Mouse (Mus musculus) forebrain, embryonic 11.5 days (tissue): ENCODE results near the gene Gsn. TPM values are rescaled to one million over a fixed set of nuclear protein-coding genes. Genes with fewer than 3 reads are reported as not detected.

Experiments used
- ATAC-seq: fragments of 200-750 bp; cut with Nextera tagmentation; replicated peaks from 2 replicates; pipeline ENCODE4 v1.8.0; 2017; ENCODE audit warnings: moderate TSS enrichment; ENCODE audit not compliant: low FRiP score
- DNase-seq: peaks from one replicate; pipeline ENCODE4 v3.0.0-alpha.2; 2017; ENCODE audit warnings: low spot score
- H3K27ac ChIP-seq: fragments of 300-500 bp; sonication (generic); 2 replicates; pipeline ENCODE4 v1.5.1; 2014; ENCODE audit warnings: low read depth, low read length
- H3K27me3 ChIP-seq: fragments of 300-500 bp; sonication (generic); 2 replicates; pipeline ENCODE4 v1.6.1; 2014; ENCODE audit warnings: mild to moderate bottlenecking, low read length, mixed read lengths; ENCODE audit not compliant: control insufficient read depth, insufficient read depth
- H3K36me3 ChIP-seq: fragments of 300-500 bp; sonication (generic); 2 replicates; pipeline ENCODE4 v1.6.1; 2014; ENCODE audit warnings: mild to moderate bottlenecking, low read length, moderate library complexity, mixed read lengths; ENCODE audit not compliant: control insufficient read depth, insufficient read depth
- H3K4me1 ChIP-seq: fragments of 300-500 bp; sonication (generic); replicated peaks from 2 replicates; pipeline ENCODE4 v1.6.1; 2014; ENCODE audit warnings: low read length, mixed read lengths; ENCODE audit not compliant: control insufficient read depth, insufficient read depth
- H3K4me2 ChIP-seq: fragments of 300-500 bp; sonication (generic); 2 replicates; pipeline ENCODE4 v1.6.1; 2014; ENCODE audit warnings: low read depth, mild to moderate bottlenecking, low read length, moderate library complexity, mixed read lengths; ENCODE audit not compliant: severe bottlenecking
- H3K4me3 ChIP-seq: fragments of 300-500 bp; sonication (generic); 2 replicates; pipeline ENCODE4 v1.5.1; 2014; ENCODE audit warnings: low read depth, low read length
- H3K9ac ChIP-seq: fragments of 300-500 bp; sonication (generic); 2 replicates; pipeline ENCODE4 v1.6.1; 2014; ENCODE audit warnings: low read length
- H3K9me3 ChIP-seq: fragments of 300-500 bp; sonication (generic); 2 replicates; pipeline ENCODE4 v1.6.1; 2016; ENCODE audit warnings: low read length, mixed read lengths; ENCODE audit not compliant: control insufficient read depth
- WGBS: fragments of 180-500 bp; shearing (Covaris S2); extraction: QIAGEN DNeasy Blood & Tissue Kit; methylation state at CpG from one replicate; pipeline ENCODE4 v1.1.7; 2014; 5-methylcytosine and 5-hydroxymethylcytosine counted together
- polyA plus RNA-seq: library from polyadenylated mRNA; unstranded; fragments of >200 nt; fragmentation: Nextera tagmentation; extraction: Ambion mirVana; gene quantifications from 2 replicates; pipeline ENCODE4 v1.2.1, GENCODE M21; 2014

Gene Gsn
- polyA plus RNA-seq, 1 experiment from 2014 or later = 28.0 TPM

DNA sequence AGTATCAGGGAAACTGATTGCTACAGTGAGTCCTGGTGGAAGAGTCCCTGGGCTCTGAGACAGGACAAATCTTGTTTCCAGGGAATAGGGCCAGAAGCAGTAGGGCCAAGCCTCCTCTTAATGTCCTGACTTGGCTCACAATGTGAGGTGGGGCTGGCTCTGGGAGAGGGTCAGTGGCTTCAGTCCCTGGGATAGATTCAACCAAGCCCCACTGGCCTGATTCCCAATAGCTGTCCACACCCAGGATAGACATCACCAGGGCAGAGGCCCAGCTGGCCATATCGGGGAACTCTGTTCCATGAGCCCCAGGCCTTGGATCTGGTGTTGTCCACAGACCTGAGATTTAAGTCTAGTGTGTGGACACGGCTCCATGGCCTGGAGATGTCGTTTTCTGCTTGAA is 21.5 kb downstream of the Gsn start:
- no peak overlapping the region for H3K27ac ChIP-seq
- DNase-seq (no peak), ATAC-seq (no peak)
- H3K27me3 ChIP-seq = peaks cover 10% of the 10 kb centered on the region
- no peaks in the 10 kb centered on the region for H3K9me3 ChIP-seq
- H3K4me3 ChIP-seq = no peak overlapping the region
- H3K36me3 ChIP-seq = no peaks in the 10 kb centered on the region
- no peak overlapping the region; the same call in 1 of the 2 replicates for H3K9ac ChIP-seq
- no peaks in the 10 kb centered on the region for H3K4me1 ChIP-seq
- no peak overlapping the region for H3K4me2 ChIP-seq
- WGBS = 75% methylated on average over 3 of the region's 3 CpGs

DNA sequence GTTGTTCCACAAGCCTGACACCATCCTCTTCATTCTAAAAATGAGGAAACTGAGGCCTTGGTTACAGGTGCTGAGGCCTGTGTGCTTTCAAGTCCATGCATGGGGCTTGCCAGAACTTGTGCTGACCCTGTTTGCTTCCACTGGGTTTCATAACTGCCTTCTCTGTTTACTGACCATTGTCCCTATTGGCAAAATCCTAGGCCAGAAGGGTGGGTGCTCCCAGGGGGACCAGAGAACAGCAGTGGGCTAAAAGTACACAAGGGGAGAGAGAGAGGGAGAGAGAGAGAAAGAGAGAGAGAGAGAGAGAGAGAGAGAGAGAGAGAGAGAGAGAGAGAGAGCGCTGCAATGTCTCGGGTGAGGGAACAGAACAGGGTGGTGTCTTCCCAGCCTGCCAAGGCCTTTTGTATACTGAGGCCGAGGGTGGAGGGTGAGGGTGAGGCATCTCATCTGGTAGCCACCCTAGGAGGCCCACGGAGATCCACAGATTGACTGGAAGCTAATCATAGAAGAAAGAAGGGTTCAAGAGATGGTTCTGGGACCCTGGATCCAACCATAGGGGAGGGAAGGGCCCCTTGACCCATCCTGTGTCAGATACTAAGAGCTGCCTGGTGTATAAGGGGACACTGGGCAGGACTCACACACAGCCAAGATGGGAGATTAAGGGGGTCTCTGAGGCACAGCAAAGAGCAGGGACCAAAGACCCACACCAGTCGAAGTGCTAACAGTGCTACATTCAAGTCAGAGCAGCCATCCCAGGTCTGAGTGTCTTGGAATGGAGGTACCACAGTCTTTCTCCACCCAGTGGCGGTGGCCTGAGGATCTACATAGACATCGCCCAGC is 22.4 kb downstream of the Gsn start:
- Histone ChIP-seq H3K9ac (no peak overlapping the region), H3K9me3 (no peaks in the 10 kb centered on the region), H3K27ac (no peak overlapping the region), H3K36me3 (no peaks in the 10 kb centered on the region), H3K4me3 (no peak overlapping the region), H3K4me2 (no peak overlapping the region), H3K27me3 (peaks cover 18% of the 10 kb centered on the region), H3K4me1 (no peaks in the 10 kb centered on the region)
- 76% methylated on average over 7 of the region's 7 CpGs for WGBS
- no peak for DNase-seq
- no peak for ATAC-seq

DNA sequence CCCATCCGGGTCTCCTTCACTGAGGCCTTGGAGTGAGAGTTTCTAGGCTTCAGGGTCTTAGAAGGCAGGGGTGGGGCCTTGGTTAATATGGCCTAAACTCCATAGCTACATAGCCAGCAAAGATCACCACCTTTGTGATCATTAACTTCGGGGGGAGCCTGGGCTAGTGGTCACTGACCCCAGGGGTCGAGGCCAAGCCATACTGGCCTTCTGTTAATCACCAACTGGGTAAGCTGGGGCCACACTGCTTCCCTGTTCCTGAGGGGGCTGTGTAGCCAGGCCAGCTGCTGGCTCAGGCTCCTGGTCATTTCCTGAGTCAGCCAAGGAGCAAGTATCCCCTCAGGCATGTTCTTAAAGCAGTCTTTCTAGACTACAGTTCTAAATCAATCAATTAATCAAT is 23.8 kb downstream of the Gsn start:
- 76% methylated on average over 3 of the region's 3 CpGs for WGBS
- no peak for DNase-seq
- Histone ChIP-seq H3K4me3 (no peak overlapping the region), H3K9me3 (no peaks in the 10 kb centered on the region), H3K9ac (no peak overlapping the region), H3K27ac (no peak overlapping the region), H3K36me3 (no peaks in the 10 kb centered on the region), H3K4me2 (no peak overlapping the region), H3K4me1 (no peaks in the 10 kb centered on the region), H3K27me3 (peaks cover 18% of the 10 kb centered on the region)
- no peak for ATAC-seq

DNA sequence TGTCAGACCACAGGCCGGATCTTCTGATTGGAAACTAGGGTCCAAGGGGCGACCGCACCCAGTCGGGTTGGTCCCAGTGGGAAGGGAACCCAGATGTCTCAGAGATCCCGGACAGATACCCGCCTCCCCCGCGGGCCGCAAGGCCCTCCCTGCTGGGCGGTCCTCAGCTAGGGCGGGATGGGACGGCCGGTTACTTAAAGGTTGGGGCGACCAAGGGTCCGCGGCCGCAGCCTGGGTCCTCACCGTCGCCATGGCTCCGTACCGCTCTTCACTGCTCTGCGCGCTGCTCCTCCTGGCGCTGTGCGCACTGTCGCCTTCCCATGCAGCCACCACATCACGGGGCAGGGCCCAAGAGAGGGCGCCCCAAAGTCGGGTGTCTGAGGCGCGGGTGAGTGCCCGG is 26.0 kb downstream of the Gsn start:
- WGBS = 3% methylated on average over 32 of the region's 32 CpGs
- Histone ChIP-seq H3K9ac (no peak overlapping the region), H3K9me3 (no peaks in the 10 kb centered on the region), H3K27ac (no peak overlapping the region), H3K27me3 (peaks cover 18% of the 10 kb centered on the region), H3K36me3 (no peaks in the 10 kb centered on the region), H3K4me2 (peak overlapping the region; percentile 56), H3K4me3 (peak overlapping the region; percentile 26), H3K4me1 (no peaks in the 10 kb centered on the region)
- DNase-seq (peak; percentile 64), ATAC-seq (0 out of 2 replicates have a peak, but pooled peaks have one; percentile 42)

DNA sequence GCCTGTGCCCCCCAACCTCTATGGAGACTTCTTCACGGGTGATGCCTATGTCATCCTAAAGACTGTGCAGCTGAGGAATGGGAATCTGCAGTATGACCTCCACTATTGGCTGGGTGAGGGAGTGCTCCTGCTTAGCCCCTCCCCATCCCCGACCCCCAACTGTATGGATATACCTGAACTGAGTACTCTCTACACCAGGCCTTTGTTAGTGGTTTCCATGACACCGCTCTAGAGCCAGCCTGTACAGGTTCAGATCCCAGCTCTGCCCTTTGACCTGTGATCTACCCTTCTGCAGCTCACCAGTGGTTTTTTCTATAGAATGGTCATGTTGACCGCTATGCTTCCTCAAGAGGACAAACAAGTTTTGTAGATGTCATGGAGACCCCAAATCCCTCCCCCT is 27.8 kb downstream of the Gsn start:
- no peaks in the 10 kb centered on the region for H3K4me1 ChIP-seq
- H3K36me3 ChIP-seq = no peaks in the 10 kb centered on the region
- DNase-seq (no peak), ATAC-seq (no peak)
- WGBS = 76% methylated on average over 4 of the region's 4 CpGs
- peaks cover 18% of the 10 kb centered on the region for H3K27me3 ChIP-seq
- H3K27ac ChIP-seq = no peak overlapping the region
- H3K4me2 ChIP-seq = no peak overlapping the region
- no peaks in the 10 kb centered on the region for H3K9me3 ChIP-seq
- no peak overlapping the region for H3K9ac ChIP-seq
- H3K4me3 ChIP-seq = no peak overlapping the region

DNA sequence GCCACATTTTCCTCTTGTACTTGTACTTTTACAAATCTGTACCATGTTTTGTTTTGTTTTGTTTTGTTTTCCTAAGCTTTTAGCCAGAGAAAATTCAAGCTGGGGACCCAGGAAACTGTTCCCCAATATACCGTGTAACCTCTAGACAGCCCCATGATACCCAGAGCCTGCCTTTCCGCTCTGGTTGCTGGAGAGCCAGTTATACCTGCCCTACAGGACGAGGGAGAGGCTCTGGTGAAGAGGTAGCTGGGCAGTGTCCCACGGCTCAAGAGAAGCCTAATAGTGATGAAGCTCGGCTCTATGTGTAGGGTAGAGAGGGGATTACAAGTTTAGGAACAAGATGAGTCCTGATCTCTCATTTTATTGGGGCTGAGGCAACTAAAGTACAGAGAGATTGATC is 29.0 kb downstream of the Gsn start:
- H3K36me3 ChIP-seq = no peaks in the 10 kb centered on the region
- 81% methylated on average over 5 of the region's 5 CpGs for WGBS
- no peaks in the 10 kb centered on the region for H3K4me1 ChIP-seq
- H3K4me2 ChIP-seq = no peak overlapping the region
- no peak overlapping the region for H3K27ac ChIP-seq
- H3K9me3 ChIP-seq = no peaks in the 10 kb centered on the region
- H3K27me3 ChIP-seq = peaks cover 18% of the 10 kb centered on the region
- H3K4me3 ChIP-seq = no peak overlapping the region
- DNase-seq (no peak), ATAC-seq (no peak)
- H3K9ac ChIP-seq = no peak overlapping the region

DNA sequence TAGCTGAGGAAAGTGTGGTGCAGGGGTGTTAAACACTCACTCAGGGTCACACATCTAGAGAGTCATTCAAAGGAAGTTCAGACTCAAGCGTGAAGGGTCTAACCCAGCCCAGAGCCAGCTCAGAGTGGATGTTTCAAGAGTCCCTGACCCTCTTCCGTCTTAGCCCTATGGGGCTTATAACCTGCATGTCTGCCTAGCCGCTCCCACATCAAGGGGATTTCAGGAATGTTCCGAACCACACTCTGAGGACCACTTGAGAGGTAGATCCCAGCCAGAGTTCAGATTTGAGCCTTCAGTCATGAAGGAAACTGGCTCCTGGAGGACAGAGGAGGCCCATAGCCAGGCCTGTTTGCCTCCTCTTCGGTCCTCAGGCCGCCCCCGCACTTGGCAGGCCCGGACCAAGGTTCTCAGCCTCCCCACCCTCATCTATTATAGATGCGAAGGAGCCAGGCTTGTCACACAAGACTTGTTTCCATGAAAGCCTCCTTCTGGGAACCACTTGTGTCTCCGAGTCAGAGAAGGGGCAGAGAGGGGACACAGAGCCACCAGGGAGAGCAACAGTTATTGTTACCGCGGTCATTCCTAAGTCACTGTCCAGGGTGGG is 30.9 kb downstream of the Gsn start:
- Histone ChIP-seq H3K4me1 (no peaks in the 10 kb centered on the region), H3K27ac (no peak overlapping the region), H3K4me2 (no peak overlapping the region), H3K9me3 (no peaks in the 10 kb centered on the region), H3K36me3 (no peaks in the 10 kb centered on the region), H3K9ac (no peak overlapping the region), H3K27me3 (peaks cover 14% of the 10 kb centered on the region), H3K4me3 (no peak overlapping the region)
- no peak for ATAC-seq
- WGBS = 87% methylated on average over 12 of the region's 12 CpGs
- DNase-seq = no peak

DNA sequence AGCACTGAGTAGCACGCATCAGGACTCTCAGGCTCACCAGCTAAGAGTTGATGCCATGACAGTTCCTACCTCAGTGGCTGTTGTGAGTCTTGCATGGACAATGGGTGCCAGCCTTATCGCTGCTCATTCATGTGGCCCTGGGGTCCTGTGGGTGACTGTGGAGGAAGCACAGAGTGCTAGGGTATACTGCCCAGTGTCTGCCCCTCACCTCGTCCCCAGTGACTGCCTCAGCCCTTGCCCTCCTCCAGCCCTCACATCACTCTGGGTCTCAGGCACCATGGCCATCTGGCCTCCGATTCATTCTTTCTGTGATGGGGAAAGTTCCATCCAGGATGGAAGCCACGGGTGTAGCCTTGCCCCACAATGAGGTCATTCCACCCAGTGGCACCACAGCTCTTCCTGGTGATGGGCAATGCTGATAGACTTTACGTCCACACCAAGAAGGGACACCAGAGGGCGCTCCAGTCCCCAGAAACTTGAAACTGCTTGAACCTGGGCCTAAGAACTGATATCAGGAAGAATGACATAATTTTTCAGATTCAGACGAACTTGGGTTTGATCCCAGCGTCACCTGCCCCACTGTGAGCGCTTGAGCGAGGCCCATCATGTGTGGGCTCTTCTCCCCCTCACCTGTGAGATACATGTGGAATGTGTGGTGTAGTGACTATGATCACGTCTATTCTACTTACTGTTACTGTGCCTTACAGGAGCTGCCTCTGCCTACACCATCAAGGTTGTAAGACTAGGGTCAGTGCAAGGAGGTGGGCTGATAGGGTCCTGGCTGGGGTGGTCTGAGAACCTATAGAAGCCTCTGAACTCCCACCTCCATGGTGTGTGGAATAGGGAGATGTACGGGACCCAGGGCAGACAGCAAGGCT is 32.8 kb downstream of the Gsn start:
- no peaks in the 10 kb centered on the region for H3K4me1 ChIP-seq
- H3K4me2 ChIP-seq = no peak overlapping the region
- H3K27ac ChIP-seq = no peak overlapping the region
- ATAC-seq (peak; percentile 67), DNase-seq (peak; percentile 89)
- H3K9ac ChIP-seq = no peak overlapping the region
- H3K9me3 ChIP-seq = no peaks in the 10 kb centered on the region
- no peak overlapping the region for H3K4me3 ChIP-seq
- H3K36me3 ChIP-seq = no peaks in the 10 kb centered on the region
- H3K27me3 ChIP-seq = no peaks in the 10 kb centered on the region
- WGBS = 38% methylated on average over 13 of the region's 13 CpGs
